In genomic region chr1:121343966-121344365, GRCm38 (mm10) we compare ENCODE assay signal across 23 mouse cellular contexts. TPM values are rescaled to one million over a fixed set of nuclear protein-coding genes. Genes with fewer than 3 reads are reported as not detected.
DNase-seq lines count a peak whose midpoint lies in the region; ATAC-seq and TF ChIP-seq lines count a peak whose summit lies in the region.
"Had no signal": no experiment of that assay in that cellular context is flagged by ENCODE, and none has a peak within 500 bp of the region (broad histone marks: within the 10 kb centered on the region; RNA-seq: fewer than 3 reads in every experiment).

No protein-coding gene starts in this region.

- H3K9ac ChIP-seq in stomach, embryonic 15.5 days, result no peak overlapping the region
- H3K9ac ChIP-seq in hindbrain, embryonic 11.5 days (ENCODE audit: low read depth, low read length), result no peak overlapping the region
- H3K9ac ChIP-seq: embryonic facial prominence, embryonic 15.5 days; hindbrain, embryonic 13.5 days had no signal

- TF ChIP-seq POLR2A in lung, adult 2 months (IDR thresholded peaks at IDR 0.05; ENCODE audit: borderline replicate concordance, extremely low read depth, low read depth, low read length), result no peak

- peak; percentile 75 for ATAC-seq in stomach, embryonic 15.5 days (ENCODE audit: insufficient read depth, low FRiP score, low read depth)
- ATAC-seq in hindbrain, embryonic 11.5 days (ENCODE audit: low FRiP score), result no peak
- ATAC-seq: CD4-positive, CD25-positive, alpha-beta regulatory T cell, adult 4 months; forebrain, embryonic 14.5 days had no signal

- no peak for TF ChIP-seq CTCF in lung, adult 2 months (IDR thresholded peaks at IDR 0.05; ENCODE audit: insufficient read depth, low read length)

- no peaks in the 10 kb centered on the region; the same call in 1 of the 2 replicates for H3K4me1 ChIP-seq in lung, adult 2 months (ENCODE audit: control insufficient read depth, insufficient read depth, low read length)
- no peaks in the 10 kb centered on the region for H3K4me1 ChIP-seq in stomach, embryonic 15.5 days
- H3K4me1 ChIP-seq in hindbrain, embryonic 11.5 days (replicated peaks; ENCODE audit: control insufficient read depth, insufficient read depth, low read length), result no peaks in the 10 kb centered on the region
- H3K4me1 ChIP-seq: embryonic facial prominence, embryonic 15.5 days; forebrain, embryonic 10.5 days; hindbrain, embryonic 13.5 days had no signal

- H3K27me3 ChIP-seq in stomach, embryonic 15.5 days (replicated peaks), result no peaks in the 10 kb centered on the region
- H3K27me3 ChIP-seq in hindbrain, embryonic 11.5 days (ENCODE audit: control insufficient read depth, insufficient read depth, low read length), result no peaks in the 10 kb centered on the region
- H3K27me3 ChIP-seq: embryonic facial prominence, embryonic 15.5 days; hindbrain, embryonic 13.5 days had no signal

- H3K27ac ChIP-seq in stomach, embryonic 15.5 days, result no peak overlapping the region
- H3K27ac ChIP-seq in hindbrain, embryonic 11.5 days (ENCODE audit: low read depth, low read length), result no peak overlapping the region
- H3K27ac ChIP-seq: embryonic facial prominence, embryonic 15.5 days; forebrain, embryonic 10.5 days; gastrocnemius, adult 2 months; hindbrain, embryonic 13.5 days had no signal

- DNase-seq in lung, adult 18-20 months, result peak; percentile 7 to 16
- DNase-seq in lung, adult 2 months, result no peak
- peak; percentile 18 for DNase-seq in lung, postnatal 25 days (ENCODE audit: low spot score)
- no peak for DNase-seq in lung, postnatal 10 days
- DNase-seq in hindbrain, embryonic 11.5 days (ENCODE audit: low spot score), result no peak
- DNase-seq in ovary, adult 18-20 months (ENCODE audit: low spot score), result no peak
- DNase-seq: adrenal gland, postnatal 10 days; cerebellum, adult 11 months; cerebellum, adult 8-10 months; cerebellum, postnatal 14 days; embryo, embryonic 11 days; gastrocnemius, adult 2 months; gastrocnemius, postnatal 25 days; heart, postnatal 10 days; heart, postnatal 4 days had no signal

- H3K4me3 ChIP-seq in lung, adult 2 months (replicated peaks; ENCODE audit: extremely low read depth, low read depth, low read length), result no peak overlapping the region
- no peak overlapping the region for H3K4me3 ChIP-seq in stomach, embryonic 15.5 days (replicated peaks)
- H3K4me3 ChIP-seq in hindbrain, embryonic 11.5 days (ENCODE audit: low read depth, low read length), result no peak overlapping the region
- H3K4me3 ChIP-seq: embryonic facial prominence, embryonic 15.5 days; erythroblast, embryonic 14.5 days; forebrain, embryonic 10.5 days; gastrocnemius, adult 2 months; hindbrain, embryonic 13.5 days had no signal

- 50% methylated on average over 5 of the region's 5 CpGs for WGBS in lung, adult 2 months
- WGBS in stomach, embryonic 15.5 days, result 29% methylated on average over 5 of the region's 5 CpGs
- WGBS in hindbrain, embryonic 11.5 days, result 82% methylated on average over 5 of the region's 5 CpGs

- no peaks in the 10 kb centered on the region for H3K36me3 ChIP-seq in stomach, embryonic 15.5 days
- H3K36me3 ChIP-seq in hindbrain, embryonic 11.5 days (ENCODE audit: control insufficient read depth, insufficient read depth, low read length), result no peaks in the 10 kb centered on the region
- H3K36me3 ChIP-seq: embryonic facial prominence, embryonic 15.5 days; forebrain, embryonic 10.5 days; G1E; hindbrain, embryonic 13.5 days had no signal

- H3K9me3 ChIP-seq in stomach, embryonic 15.5 days, result no peaks in the 10 kb centered on the region
- no peaks in the 10 kb centered on the region for H3K9me3 ChIP-seq in hindbrain, embryonic 11.5 days (ENCODE audit: control insufficient read depth, low read length)
- H3K9me3 ChIP-seq: embryonic facial prominence, embryonic 15.5 days; forebrain, embryonic 10.5 days; G1E; hindbrain, embryonic 13.5 days had no signal

- H3K4me2 ChIP-seq in stomach, embryonic 15.5 days, result no peak overlapping the region
- H3K4me2 ChIP-seq in hindbrain, embryonic 11.5 days (replicated peaks; ENCODE audit: low read depth, low read length), result no peak overlapping the region
- H3K4me2 ChIP-seq: embryonic facial prominence, embryonic 15.5 days; hindbrain, embryonic 13.5 days had no signal

RNA-seq across cellular contexts. Expression of gene Insig2, which starts 11.6 kb away (rescaled TPM):
- 18.7 and 24.1 TPM in 2 replicates for polyA plus RNA-seq in lung, adult 2 months (2012; rRNA removed)
- polyA plus RNA-seq in stomach, embryonic 15.5 days (2015; fragmentation: Nextera tagmentation; extraction: Ambion mirVana), result 31.3 and 33.4 TPM in 2 replicates
- 19.1 and 20.8 TPM in 2 replicates for polyA plus RNA-seq in hindbrain, embryonic 11.5 days (2014; fragmentation: Nextera tagmentation; extraction: Ambion mirVana)

Comparison
In these comparisons a context has a peak if more than half of its experiments do, and no peak if none do; other contexts are left out.
1. DNase-seq: peak in lung, adult 18-20 months (2 of 2) and lung, postnatal 25 days (single experiment); none in lung, adult 2 months (single experiment), lung, postnatal 10 days (single experiment), hindbrain, embryonic 11.5 days (single experiment) and ovary, adult 18-20 months (single experiment).